Mouse (Mus musculus) layer of hippocampus, adult 9-10 months (tissue): ENCODE results near the gene Gjd2.

Source experiments
- DNase-seq: peaks from one replicate; pipeline ENCODE4 v3.0.0; 2022; ENCODE audit warnings: low spot score

Gjd2 gene

DNA sequence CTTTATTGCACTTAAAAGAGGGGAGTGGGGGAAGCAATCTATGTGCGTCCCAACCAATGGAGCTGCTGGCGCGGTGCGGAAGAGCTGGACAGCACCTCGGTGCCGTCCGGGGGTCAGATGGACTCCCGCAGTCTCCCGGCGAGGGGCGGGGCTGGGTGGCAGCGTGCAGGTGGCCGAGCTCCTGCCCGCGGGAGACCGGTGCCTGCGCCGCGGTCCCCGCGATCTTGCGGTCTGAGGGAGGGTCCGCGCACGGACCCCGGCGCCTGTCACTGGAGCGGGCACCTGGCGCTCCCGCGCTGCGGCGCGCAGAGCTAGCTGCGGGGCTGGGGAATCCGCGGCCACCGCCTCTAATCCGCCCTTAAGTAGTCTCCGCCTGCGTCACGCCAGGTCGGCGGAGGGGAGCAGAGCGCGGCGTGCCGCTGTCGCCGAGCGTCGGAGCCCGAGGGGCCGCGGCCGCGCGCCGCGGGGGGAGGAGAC, at the start of gene Gjd2:
Gene Gjd2 (minus strand): TSS at position 325 of the 477 bp plus-strand sequence.
- no peak for DNase-seq

DNA sequence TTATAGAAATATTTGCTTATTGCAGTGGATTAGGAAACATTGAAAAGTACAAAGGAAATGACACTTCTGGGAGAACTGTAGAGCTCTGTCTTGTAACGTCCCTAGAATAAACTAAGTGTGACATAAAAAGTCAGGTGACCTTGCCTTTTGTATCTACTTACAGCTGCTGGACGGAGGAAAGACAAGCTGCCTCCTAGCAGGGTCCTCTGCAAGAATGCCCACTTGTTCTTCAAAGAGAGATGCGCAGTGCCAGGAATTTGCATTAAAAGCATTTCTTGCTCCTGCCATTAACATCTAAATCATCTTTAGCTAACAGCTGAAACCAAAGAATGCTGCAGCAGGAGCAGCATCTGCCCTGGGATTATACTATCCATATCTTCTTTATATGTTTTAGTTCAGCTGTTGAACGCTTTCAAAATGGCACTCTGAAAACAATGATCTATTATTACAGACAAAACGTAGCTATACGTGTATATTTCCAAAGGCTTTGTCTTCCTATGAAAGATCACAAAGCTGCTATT, 46.7 kb upstream of the Gjd2 start:
- DNase-seq, result no peak

DNA sequence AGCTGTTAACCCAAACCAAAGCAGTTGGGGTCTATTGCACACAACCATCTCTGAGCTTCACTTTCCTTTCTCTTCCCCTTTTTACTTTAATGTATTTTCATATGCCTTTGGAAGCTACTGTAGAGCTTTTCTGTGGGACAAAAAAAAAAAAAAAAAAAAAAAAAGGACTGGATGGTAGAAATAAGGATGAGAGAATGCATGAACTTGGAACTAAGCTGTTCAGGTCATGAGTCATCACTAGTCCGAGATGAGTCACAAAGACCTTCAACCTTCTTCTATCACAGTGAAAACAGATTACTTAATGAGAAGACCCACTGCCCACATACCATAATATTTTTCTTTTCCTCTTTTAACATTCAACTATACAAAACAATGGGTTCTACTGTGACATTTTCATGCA, 46.2 kb upstream of the Gjd2 start:
- no peak for DNase-seq

DNA sequence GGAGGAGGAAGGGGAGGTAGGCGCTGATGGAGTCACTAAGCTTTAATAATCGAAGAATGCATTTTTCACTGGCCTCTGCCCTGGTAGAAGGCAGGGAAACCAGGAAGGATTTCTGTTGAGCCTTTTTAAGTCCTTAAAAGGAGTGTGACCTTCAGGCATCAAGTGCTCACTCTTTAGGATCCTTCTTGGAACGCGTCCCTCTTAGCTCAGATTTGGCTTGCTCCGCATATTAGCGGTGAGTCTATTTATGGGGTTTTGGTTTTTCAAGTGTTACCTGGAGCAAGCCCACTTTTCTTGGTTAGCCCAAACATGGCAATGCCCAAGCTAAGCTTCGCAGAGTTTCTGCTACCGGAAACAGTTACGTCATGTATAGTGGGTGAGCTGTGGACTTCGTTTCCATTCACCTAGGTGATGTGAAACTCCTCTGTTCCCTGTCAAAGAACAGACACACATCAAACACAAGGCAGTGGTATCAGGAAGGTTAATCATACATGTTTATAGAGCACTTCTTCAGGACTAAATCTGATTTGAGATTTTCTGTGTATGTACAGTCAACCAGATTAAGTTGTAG, 44.9 kb upstream of the Gjd2 start:
- no peak for DNase-seq

- DNase-seq, result no peak
These were observed 44.0 kb upstream of the Gjd2 start for GRCm38 (mm10) chr2:114057303-114057853.

DNA sequence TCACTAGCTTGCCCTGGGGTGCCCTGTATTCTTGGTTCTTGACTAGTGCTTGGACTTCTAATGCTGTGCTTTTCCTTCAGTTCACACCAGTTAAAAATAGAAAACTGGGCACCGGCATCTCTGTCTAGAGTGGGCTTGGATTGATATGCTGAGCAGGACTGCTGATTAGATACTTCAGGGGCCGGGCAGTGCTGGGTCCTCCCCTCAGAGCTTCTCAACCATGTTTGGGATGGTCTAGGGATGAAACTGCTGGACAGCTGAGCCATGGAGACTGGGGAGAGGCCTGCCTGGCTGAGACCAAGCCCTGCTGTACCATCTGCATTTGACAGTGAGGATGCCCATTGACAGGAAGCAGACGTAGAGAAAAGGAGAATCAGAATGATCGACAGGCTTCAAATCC, 40.7 kb upstream of the Gjd2 start:
- no peak for DNase-seq

DNA sequence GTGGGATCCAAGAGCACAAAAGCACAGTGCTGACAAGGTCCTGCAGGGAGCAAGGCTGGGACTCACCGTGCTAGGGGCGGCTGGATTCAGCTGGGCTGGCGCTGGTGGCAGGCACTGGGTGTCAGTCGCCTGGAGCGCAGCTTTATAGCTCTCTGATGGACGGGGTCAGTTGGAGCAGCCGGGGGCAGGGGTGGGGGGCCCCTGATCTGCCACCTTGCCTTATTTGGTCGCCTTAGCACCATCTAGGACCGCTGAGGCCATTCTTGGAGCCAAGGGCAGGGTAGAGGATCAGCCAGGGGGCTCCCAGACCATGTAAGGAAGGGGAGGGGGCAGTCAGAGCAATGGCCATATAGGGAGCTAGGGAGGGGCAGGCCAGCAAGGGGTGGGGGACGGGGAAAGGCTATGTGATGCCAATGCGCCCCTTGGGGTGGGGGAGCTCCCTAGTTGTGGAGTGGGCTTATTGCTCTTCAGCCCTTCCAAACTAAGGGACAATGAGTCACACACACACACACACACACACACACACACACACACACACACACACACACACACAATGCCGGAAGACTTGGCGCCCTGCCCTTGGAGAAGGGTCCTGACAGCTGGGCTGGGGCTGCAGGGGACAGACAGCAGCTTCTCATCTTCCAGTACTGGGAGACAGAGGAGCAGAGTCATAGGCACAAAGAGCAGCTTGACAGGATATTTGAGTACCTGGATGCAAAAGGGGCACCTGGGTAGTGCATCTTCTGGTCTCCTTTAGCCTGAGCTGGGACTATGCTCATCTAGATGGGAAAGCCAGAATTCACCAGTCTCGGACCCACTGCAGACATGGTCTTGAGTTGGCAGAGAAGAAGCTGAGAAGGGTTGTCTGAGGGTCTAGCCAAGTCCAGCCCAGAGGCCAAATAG, 39.5 kb upstream of the Gjd2 start, which contains the start of gene Actc1:
Gene Actc1 (minus strand): TSS at position 853 of the 903 bp plus-strand sequence.
- DNase-seq, result no peak

- no peak for DNase-seq
These were observed 38.4 kb upstream of the Gjd2 start for GRCm38 (mm10) chr2:114051871-114052241.

DNA sequence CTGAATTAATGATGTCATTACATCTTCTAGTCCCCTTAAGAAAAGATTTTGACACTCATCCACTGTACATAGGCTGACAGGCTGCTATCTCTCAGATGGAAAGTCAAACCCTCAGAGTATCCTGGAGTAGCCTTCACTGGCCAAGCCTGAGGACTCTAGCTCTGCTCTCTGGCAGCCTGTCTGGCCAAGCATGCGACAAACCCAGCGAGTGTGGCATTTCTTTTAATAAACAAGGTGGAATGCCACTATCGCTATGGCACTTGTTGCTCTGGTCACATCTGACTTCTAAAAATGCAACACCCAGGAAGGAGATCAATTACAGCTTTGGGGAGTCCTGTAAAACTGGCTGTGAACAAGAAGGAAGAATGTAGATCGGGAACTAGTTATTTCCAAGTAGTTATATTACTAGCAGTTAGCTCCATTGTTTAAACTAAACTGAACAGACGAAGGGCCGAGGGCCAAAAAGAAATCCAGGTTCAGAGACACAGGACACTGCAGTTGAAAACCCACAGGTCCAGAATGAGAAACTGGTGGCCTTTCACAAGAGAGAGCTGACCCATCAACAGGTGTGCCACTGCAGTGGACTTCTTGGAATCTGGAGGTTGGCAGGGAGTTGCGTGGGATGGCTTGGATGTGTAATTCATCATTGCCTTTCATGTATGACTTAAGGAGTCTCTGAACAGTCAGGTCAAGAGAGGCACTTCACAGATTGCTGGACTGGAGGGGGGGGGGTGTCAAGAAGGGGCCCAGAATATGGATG, 37.9 kb upstream of the Gjd2 start:
- DNase-seq, result no peak

DNA sequence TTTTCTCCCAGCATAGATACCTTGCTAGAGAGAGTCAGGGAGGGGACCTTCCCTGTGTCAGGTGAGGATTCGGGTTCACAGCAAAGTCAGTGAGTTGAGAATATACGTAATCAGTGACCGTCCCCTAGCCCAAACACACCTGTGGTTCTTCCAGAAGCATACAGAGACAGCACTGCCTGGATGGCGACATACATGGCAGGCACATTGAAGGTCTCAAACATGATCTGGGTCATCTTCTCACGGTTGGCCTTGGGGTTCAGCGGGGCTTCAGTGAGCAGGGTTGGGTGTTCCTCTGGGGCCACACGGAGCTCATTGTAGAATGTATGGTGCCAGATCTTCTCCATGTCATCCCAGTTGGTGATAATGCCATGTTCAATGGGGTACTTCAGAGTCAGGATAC, 36.7 kb upstream of the Gjd2 start:
- no peak for DNase-seq

DNA sequence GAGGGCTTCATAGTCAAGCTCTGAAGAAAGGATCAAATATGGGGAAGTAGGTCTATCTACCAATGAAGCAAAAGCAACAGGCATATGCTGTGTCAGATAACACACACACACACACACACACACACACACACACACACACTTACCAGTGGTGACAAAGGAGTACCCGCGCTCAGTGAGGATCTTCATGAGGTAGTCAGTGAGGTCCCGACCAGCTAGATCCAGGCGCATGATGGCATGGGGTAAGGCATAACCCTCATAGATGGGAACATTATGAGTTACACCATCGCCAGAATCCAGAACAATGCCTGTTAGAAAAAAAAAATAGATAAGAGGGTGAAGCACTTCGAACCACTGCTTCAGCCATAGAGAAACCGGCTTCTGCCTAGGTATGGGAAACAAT, 36.0 kb upstream of the Gjd2 start:
- DNase-seq, result no peak

DNA sequence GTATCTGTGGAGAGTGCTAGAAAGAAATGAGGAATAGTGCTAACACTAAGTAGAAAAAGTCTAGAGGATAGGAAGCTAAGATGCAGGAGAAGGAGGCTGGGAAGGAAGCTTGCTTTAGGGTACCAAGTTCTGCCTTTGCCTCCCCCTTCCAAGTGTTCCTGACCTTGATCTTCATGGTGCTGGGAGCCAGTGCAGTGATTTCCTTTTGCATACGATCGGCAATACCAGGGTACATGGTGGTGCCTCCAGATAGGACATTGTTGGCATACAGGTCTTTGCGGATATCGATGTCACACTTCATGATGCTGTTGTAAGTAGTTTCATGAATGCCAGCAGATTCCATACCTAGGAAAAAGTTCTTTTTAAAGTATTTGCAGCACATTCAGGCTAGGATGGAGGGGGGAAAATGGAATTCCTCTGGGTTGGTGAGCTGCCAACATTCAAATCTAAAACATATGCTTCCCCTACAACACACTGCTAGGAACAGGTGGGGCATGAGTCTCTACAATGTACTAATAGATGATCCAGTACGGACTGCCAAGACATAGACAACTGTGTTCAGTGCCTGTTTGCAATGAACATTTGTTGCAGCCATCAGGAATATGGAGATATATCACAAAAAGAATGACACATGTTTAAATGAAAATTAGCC, 34.7 kb upstream of the Gjd2 start:
- no peak for DNase-seq

DNA sequence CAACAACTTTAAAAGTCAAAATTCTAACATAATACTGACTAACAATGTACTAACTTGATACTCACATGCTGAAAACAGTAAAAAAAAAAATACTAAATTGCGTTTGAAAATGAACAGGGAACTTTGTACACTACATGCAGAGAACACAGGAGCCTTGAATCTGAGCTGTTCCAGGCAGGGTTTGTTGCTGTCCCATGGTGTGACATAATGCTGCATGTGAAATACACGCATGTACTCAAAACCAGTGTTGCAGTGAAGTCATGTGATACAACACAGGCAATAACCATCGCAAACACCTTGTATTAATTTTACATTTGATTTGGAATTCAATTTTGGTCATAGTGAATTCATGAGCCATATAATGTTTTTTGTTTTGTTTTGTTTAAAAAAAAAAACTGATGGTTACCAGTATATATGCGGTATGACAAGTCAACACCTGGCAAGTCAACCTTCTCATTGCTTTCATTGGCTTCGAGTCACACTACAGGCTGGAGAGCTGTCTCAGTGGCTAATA, 32.8 kb upstream of the Gjd2 start:
- no peak for DNase-seq

GRCm38 (mm10) chr2:114037926-114038325, 24.5 kb upstream of the Gjd2 start:
- no peak for DNase-seq

DNA sequence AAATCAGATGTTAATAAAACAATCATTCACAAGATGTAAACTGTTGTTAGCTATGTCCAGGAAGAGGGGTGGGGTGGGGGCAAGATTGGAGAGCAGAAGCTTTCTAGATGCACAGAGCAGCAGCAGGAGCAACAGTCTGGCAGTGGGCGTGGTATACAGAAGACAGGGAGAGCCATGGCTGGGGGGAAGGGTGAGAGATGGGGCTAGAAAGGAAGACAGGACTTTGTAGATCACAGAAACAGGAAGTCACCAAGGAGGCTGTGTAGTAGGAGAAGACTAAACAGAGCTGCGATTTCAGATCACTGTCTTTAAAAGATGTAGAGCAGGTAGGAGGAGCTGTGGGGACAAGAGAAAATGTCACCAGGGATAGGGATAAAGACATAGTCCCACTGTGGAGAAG, 18.8 kb upstream of the Gjd2 start:
- DNase-seq, result no peak

DNA sequence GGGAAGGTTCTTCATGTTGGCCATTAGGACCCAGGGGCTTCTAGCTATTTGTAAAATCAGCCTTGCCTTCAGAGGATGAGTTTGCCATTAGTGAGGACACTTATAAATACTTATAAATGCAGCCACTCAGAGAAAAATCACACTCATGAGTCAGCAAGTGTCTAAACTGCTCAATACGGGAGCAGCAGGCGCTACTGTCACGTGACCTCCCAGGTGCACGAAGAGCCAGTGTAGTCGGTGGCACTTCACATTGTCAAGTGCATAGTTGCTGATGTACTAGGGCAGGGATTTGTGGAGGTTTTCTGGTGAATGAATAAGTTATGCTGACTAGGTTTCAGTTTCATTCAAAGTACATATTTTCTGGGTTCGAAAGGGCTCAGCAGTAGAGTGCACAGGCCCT, 10.0 kb upstream of the Gjd2 start:
- DNase-seq, result no peak

DNA sequence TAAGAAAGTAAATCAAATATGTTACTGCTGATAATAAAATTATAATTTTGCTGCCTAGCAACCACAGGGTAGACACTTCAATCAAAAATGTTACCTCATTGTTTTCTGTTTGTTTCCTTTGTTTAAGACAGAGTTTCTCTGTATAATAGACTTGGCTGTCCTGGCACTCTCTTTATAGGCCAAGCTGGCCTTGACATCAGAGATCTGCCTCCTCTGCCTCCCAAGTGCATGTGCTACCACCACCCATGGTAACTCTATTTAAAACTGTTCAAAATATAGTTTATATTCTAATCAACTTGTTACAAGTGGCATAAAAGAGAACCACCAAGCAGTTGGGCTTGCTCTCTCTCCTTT, 6.8 kb upstream of the Gjd2 start:
- DNase-seq, result no peak

GRCm38 (mm10) chr2:114019474-114020209, 6.2 kb upstream of the Gjd2 start:
- DNase-seq, result no peak

GRCm38 (mm10) chr2:114018136-114018535, 4.7 kb upstream of the Gjd2 start:
- DNase-seq, result no peak

DNA sequence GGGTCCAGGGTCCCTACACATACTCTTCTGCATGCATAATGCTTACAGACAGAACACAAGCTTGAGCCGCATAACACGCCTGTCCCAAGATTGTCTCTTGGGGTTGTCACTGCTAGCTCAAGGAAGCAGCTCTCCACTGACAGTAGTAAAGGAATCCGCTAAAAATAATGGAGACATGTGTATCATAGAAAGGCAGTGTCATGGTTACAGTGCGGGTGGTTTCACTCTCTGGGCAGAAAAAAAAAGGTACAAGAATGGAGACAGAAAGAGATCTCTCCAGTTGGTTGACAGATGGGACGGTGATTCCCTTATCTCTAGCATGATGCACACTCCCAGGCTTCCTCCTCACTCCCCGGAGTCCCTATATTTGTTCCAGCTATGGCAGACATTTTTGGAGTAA, 1.4 kb upstream of the Gjd2 start:
- no peak for DNase-seq

DNA sequence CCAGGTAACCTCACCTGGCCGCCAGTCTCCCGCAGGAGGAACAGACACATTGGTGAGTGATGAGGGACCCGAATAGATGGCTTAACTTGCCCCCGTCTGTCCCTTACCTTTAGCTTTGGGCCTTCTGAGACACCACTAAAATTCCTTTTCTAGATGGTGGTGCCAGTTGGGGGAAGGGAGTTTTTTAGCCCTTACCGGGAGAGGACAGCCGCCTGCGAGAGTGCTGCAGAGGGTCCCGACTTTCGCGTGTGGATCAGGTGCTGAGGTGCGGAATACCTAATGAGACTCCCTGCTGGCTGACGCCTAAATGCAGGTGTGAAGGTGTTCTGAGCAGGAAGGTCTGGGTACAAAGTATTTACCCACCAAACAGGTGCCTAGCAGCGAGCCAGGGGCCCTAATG, 427 bp upstream of the Gjd2 start:
- DNase-seq, result no peak
